Mouse (Mus musculus): ENCODE measurements around the gene Igf2r. TPM values are rescaled to one million over a fixed set of nuclear protein-coding genes. Genes with fewer than 3 reads are reported as not detected.
"Not testable (repeated sequence)": the region's sequence is repeated elsewhere in the genome, so short reads cannot be mapped to it uniquely, and the experiment has no call there.

Gene Igf2r
- total RNA-seq, 2 experiments from 2014 or later = 27.9 to 30.3 TPM

DNA sequence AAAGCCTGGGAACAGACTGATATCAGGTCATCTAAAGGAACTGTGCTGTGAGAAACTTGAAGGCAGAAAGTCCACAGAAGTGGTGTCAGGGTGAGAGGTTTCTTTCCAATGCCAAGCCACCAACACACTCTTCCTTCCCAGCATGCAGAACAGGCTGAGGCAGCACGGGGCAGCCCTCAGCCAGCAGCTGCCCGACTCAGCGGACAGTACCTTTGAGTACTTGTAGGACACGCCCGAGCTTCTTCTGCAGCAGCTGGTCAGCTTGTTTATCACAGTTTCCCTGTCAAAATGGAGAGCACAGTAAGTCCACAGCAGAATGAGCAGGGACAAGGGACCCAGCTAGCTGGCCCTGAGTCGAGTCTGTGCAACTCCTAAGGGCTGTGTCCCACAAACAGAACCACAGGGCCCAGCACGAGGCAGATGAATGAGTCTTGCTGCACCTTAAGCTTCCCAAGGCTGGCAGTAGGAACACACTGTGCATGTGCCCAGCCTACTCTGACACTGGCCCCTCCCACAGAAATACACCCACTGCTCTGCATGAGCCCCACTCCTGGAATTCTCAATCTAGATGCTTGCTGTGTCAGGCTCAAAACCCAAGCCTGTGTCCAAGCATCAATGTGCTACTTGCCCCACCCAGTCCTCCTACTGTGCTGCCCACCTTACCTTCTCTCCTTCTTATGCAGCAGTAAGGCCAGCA lies 84.4 kb downstream of the Igf2r start:
- no peak for DNase-seq (ENCODE audit: low spot score in 2 of 2)
- no peak overlapping the region for H3K4me3 ChIP-seq
- H3K27ac ChIP-seq = no peak overlapping the region
- TF ChIP-seq CTCF (conservative IDR thresholded peaks at IDR 0.05) = no peak

GRCm38 (mm10) chr17:12684412-12684811 lies 85.1 kb downstream of the Igf2r start:
- Histone ChIP-seq H3K4me3 (no peak overlapping the region), H3K27ac (no peak overlapping the region)
- no peak for DNase-seq (ENCODE audit: low spot score in 2 of 2)
- TF ChIP-seq CTCF (conservative IDR thresholded peaks at IDR 0.05) = no peak

- H3K4me3 ChIP-seq = no peak overlapping the region
- DNase-seq (ENCODE audit: low spot score in 2 of 2) = no peak
These were observed 85.9 kb downstream of the Igf2r start for GRCm38 (mm10) chr17:12683582-12683981.

GRCm38 (mm10) chr17:12678261-12678660 lies 91.2 kb downstream of the Igf2r start:
- no peak for DNase-seq (ENCODE audit: low spot score in 2 of 2)
- H3K4me3 ChIP-seq = no peak overlapping the region

More at GRCm38 (mm10) chr17:12683582-12683981, 85.9 kb downstream of the Igf2r start:
- H3K27ac ChIP-seq = no peak overlapping the region
- no peak for TF ChIP-seq CTCF (conservative IDR thresholded peaks at IDR 0.05)

DNA sequence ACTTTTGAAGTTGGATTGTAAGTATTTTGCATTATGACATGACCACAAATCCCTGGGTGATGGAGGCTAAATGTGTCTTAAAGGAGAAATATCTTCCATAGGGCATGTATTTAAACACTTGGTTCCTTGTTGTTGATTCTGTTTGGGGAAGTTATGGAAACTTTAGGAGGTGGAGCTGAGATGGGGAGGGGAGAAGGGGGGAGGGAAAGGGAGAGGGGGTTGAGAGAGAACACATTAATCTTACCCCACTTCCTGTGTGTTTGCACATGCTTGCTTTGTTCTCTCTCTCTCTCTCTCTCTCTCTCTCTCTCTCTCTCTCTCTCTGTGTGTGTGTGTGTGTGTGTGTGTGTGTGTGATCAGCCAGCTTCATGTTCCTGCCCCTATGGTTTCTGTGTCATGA lies 92.3 kb downstream of the Igf2r start:
- TF ChIP-seq CTCF (conservative IDR thresholded peaks at IDR 0.05) = no peak
- Histone ChIP-seq H3K27ac (no peak overlapping the region), H3K4me3 (no peak overlapping the region)
- no peak for DNase-seq (ENCODE audit: low spot score in 2 of 2)

More at GRCm38 (mm10) chr17:12678261-12678660, 91.2 kb downstream of the Igf2r start:
- no peak for TF ChIP-seq CTCF (conservative IDR thresholded peaks at IDR 0.05)
- H3K27ac ChIP-seq = no peak overlapping the region

GRCm38 (mm10) chr17:12675646-12676045 lies 93.8 kb downstream of the Igf2r start, which contains the start of gene Slc22a1:
TSS of gene Slc22a1 (minus strand) at chr17:12675829.
- H3K4me3 ChIP-seq = no peak within 1 kb of the TSS
- no peak within 1 kb of the TSS for H3K27ac ChIP-seq
- TF ChIP-seq CTCF (conservative IDR thresholded peaks at IDR 0.05) = no peak
- no peak for DNase-seq (ENCODE audit: low spot score in 2 of 2)

DNA sequence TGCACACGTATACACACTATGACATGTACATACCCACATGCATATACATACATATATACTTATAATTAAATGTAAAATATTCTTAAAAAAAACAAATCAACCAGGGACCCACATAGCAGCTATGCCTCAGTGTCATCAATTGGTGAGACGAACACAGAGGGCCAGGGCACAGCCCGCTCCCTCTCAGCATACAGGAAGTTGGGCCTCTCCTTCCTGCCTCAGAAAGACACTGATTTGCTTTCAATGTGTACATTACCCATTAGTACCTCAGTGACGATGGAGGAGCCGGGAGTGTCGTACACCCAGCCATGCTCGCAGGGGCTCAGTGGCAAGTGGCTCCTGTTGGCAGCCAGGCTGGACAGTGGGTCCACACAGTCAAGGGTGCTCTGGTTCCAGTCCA lies 94.5 kb downstream of the Igf2r start:
- H3K27ac ChIP-seq; H3K4me3 ChIP-seq; DNase-seq (ENCODE audit: low spot score in 2 of 2): not testable (repeated sequence)

DNA sequence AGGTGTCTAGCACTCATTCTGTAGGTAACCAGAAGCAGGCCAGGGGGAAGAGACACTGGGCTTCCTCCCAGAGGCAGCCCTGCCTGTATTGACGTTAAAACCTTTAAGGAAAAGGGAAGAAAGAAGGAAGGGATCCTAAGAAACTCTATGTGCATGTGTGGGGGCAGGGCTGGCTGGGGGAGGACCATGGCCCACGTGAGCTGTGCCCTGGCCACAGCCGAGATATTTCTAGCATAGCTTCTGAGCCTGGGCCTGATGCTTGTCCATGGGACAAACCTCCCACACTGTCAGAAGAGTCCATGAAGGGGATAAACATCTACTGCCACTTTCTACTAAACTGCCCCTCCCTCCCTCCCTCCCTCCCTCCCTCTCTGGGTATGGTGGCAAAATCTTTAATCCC lies 95.6 kb downstream of the Igf2r start:
- no peak overlapping the region for H3K4me3 ChIP-seq
- DNase-seq (ENCODE audit: low spot score in 2 of 2) = no peak
- no peak for TF ChIP-seq CTCF (conservative IDR thresholded peaks at IDR 0.05)
- H3K27ac ChIP-seq = no peak overlapping the region

- DNase-seq (ENCODE audit: low spot score in 2 of 2) = no peak
- TF ChIP-seq CTCF (conservative IDR thresholded peaks at IDR 0.05) = no peak
- Histone ChIP-seq H3K27ac (no peak overlapping the region), H3K4me3 (no peak overlapping the region)
These were observed 97.1 kb downstream of the Igf2r start for GRCm38 (mm10) chr17:12672285-12672790.

- Histone ChIP-seq H3K4me3 (no peak overlapping the region), H3K27ac (no peak overlapping the region)
- no peak for TF ChIP-seq CTCF (conservative IDR thresholded peaks at IDR 0.05)
- DNase-seq (ENCODE audit: low spot score in 2 of 2) = no peak
These were observed 98.3 kb downstream of the Igf2r start for GRCm38 (mm10) chr17:12671029-12671605.

GRCm38 (mm10) chr17:12669363-12669679 lies 100.1 kb downstream of the Igf2r start:
- no peak for TF ChIP-seq CTCF (conservative IDR thresholded peaks at IDR 0.05)

GRCm38 (mm10) chr17:12668478-12669362 lies 100.7 kb downstream of the Igf2r start:
- no peak overlapping the region for H3K4me3 ChIP-seq
- no peak overlapping the region for H3K27ac ChIP-seq
- DNase-seq (ENCODE audit: low spot score in 2 of 2) = no peak

More at GRCm38 (mm10) chr17:12669363-12669679, 100.1 kb downstream of the Igf2r start:
- Histone ChIP-seq H3K27ac (no peak overlapping the region), H3K4me3 (no peak overlapping the region)
- DNase-seq (ENCODE audit: low spot score in 2 of 2) = no peak

GRCm38 (mm10) chr17:12664156-12664555 lies 105.3 kb downstream of the Igf2r start:
- no peak for TF ChIP-seq CTCF (conservative IDR thresholded peaks at IDR 0.05)
- Histone ChIP-seq H3K4me3 (no peak overlapping the region), H3K27ac (no peak overlapping the region)
- DNase-seq (ENCODE audit: low spot score in 2 of 2) = no peak

More at GRCm38 (mm10) chr17:12668478-12669362, 100.7 kb downstream of the Igf2r start:
- no peak for TF ChIP-seq CTCF (conservative IDR thresholded peaks at IDR 0.05)
